Mouse (Mus musculus) mature B cell (primary cell): ENCODE results near the gene Zfp593.
"Not testable (repeated sequence)": the region's sequence is repeated elsewhere in the genome, so short reads cannot be mapped to it uniquely, and the experiment has no call there.

Experiments
- in situ Hi-C: fragments of 300-500 bp; cut with MboI; formaldehyde crosslinking; loops from 2 replicates; pipeline ENCODE4 v1.14.3; 2019

Zfp593 gene

GRCm38 (mm10) chr4:134245148-134245843, at the start of gene Zfp593:
Gene Zfp593, minus strand, starts transcription at chr4:134245592.
- in situ Hi-C loops = no loop called here

DNA sequence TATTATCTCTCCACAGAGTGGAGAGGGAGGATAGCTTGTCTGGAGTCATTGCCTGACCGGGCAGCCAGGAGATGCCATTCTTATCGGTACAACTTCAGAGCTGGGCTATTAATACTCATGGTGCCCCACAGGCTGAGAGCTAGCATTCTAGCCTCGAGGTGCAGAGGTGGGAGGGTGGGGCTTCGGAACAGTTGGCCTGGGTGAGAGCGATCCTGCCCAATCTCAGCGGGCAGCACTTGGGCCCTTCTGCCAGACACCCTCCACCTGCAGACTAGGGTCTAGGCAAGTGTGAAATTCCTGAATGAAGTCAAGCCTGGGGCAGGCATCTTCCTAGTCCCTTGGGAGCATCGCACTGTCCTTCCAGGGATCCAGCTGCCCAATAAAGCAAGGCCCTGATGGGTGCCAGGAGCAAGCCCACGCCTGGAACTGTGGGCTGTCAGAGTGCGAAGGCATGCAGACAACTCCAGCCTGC, 48.3 kb upstream of the Zfp593 start:
- in situ Hi-C loops = no loop called here

GRCm38 (mm10) chr4:134293061-134293691, 47.8 kb upstream of the Zfp593 start:
- in situ Hi-C loops = no loop called here

DNA sequence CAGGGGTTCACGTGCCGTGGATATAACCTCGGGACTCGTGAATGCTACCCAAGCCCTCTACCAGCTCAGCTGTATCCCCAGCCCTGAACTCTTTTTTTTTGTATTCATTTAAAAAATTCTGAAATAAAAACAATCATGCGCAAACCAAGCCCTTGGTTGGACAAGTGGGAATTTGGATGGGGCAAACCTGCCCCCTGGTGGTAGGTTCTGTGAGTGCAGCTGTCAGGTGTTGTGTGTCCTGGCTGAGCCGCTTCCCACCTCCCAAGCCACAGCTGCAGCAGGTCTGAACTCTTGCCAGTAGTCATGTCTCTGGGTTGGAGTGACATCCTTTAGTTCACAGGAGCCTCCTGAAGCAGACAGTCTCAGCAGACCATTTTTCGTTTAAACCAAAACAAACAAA, 46.7 kb upstream of the Zfp593 start:
- in situ Hi-C loops = no loop called here

- in situ Hi-C loops = loop anchor here (5.0 kb wide), 1 partner anchor 101 kb away; the partner anchor contains the start of gene Cep85
Observed at GRCm38 (mm10) chr4:134288397-134289256, 43.2 kb upstream of the Zfp593 start.

GRCm38 (mm10) chr4:134287575-134288025, 42.2 kb upstream of the Zfp593 start, which contains the start of gene Pdik1l:
Gene Pdik1l, minus strand, starts transcription at chr4:134287895.
- in situ Hi-C loops = loop anchor here (5.0 kb wide), 1 partner anchor 100 kb away; the partner anchor contains the start of gene Cep85

DNA sequence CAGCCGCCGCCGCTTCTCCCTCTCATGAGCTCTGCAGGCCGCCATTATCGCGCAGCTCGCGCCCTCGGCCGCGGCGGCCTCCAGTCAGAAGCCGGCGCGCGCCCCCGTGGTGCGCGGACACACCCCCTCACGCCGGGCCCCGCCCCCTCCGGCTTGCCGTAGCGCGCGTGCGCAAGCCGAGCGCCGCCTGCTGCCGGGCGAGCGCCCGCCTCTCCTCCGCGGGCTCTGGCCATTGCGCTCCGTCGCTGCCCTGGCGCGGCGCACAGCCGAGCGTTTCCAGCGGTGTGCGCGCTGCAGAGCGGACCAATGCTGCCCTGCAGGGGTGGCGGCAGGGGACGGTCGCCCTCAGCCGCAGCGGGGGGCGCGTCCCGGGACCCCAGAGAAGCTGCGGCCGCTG, 41.8 kb upstream of the Zfp593 start:
- in situ Hi-C loops = loop anchor here (5.0 kb wide), 1 partner anchor 100 kb away; the partner anchor contains the start of gene Cep85

- in situ Hi-C loops = loop anchor here (5.0 kb wide), 1 partner anchor 99 kb away; the partner anchor contains the start of gene Cep85
Observed at GRCm38 (mm10) chr4:134286226-134287167, 41.1 kb upstream of the Zfp593 start.

- in situ Hi-C loops = loop anchor here (5.0 kb wide), 1 partner anchor 98 kb away; the partner anchor contains the start of gene Cep85
Observed at GRCm38 (mm10) chr4:134284942-134285341, 39.5 kb upstream of the Zfp593 start.

GRCm38 (mm10) chr4:134273417-134274345, 28.3 kb upstream of the Zfp593 start:
- in situ Hi-C loops = no loop called here

GRCm38 (mm10) chr4:134272731-134273416, 27.5 kb upstream of the Zfp593 start:
- in situ Hi-C loops = no loop called here

DNA sequence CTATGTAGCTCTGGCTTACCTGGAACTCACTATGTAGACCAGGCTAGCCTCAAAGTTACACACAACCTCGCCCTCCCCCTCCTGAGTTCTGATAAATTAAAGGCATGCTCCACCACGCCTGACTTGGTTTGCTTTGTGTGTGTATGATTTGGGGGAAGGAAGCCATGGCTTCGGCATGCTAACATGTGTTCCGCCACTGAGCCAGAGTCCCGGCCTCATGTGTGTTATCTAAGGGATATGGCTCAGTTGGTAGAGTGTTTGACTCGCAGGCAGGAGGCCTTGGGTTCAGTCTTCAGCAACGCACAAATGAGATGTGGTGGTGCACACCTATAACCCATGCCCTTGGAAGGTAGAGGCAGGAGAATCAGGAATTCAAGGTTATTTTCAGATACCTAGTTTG, 26.6 kb upstream of the Zfp593 start:
- in situ Hi-C loops = no loop called here

DNA sequence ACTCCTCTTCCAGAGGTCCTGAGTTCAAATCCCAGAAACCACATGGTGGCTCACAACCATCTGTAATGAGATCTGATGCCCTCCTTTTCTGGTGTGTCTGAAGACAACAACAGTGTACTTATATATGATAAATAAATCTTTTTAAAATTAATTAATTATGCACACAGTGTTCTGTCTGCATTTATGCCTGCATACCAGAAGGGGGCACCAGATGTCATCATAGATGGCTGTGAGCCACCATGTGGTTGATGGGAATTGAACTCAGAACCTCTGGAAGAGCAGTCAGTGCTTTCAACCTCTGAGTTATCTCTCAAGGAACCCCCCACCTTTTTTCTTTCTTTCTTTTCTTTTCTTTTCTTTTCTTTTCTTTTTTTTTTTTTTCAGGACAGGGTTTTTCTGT, 24.2 kb upstream of the Zfp593 start:
- in situ Hi-C loops = not testable (repeated sequence)

- in situ Hi-C loops = no loop called here
Observed at GRCm38 (mm10) chr4:134268102-134268655, 22.8 kb upstream of the Zfp593 start.

DNA sequence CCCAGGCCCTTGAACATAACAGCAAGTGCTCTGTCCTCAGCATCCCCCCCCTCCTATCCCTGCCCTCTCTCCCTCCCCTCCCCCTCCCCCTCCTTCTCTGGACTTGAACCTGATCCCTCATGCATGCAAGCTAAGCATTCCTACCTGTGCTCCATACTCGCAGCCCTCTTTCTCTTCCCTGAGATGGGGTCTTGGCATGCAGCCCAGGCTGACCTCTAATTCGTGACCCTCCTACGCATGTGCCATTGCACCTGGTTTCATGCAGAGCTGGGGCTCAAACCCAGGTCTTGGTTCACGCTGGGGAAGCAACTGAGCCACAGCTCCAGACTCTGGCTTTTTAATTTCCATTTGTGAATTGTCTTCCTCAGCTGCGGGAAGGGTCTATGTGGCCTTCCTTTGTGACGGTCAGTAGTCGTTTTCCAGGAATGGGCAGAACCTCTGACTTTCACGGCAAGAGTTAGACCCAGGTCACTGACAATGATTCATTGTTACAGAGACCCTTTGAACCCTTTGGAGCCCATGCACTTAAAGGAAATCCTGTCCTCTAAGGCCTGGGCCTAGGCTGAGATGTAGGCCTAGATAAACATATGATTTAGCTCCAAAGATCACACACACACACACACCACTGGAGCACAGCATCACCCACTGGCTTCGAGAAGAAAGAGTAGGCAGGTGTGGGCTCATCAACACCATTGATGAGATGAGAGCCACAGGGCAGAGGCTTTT, 20.6 kb upstream of the Zfp593 start:
- in situ Hi-C loops = no loop called here

- in situ Hi-C loops = no loop called here
Observed at GRCm38 (mm10) chr4:134263191-134263590, 17.8 kb upstream of the Zfp593 start.

DNA sequence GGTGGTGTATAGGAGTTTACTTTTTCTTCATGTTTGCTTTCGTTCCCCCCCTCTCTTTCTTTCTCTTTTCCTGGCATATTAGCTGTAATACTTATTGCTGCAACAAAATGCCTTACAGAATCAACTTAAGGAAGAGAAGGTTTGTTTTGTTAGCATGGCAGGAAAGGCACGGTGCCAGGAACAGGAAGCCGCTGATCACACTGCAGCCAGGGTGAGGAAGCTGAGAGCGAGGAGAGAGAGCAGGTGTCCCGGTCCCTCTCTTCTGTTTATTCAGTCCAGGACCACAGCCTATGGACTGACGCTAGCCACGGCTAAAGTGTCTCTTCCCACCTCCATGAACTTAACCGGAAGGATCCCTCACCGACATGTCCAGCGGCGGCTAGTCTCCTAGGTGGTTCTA, 13.0 kb upstream of the Zfp593 start:
- in situ Hi-C loops = no loop called here
